Mouse (Mus musculus): ENCODE measurements around the gene Pex5l. TPM values are rescaled to one million over a fixed set of nuclear protein-coding genes. Genes with fewer than 3 reads are reported as not detected.

The Pex5l gene
- polyA plus RNA-seq, 1 experiment from 2014 or later = not detected

DNA sequence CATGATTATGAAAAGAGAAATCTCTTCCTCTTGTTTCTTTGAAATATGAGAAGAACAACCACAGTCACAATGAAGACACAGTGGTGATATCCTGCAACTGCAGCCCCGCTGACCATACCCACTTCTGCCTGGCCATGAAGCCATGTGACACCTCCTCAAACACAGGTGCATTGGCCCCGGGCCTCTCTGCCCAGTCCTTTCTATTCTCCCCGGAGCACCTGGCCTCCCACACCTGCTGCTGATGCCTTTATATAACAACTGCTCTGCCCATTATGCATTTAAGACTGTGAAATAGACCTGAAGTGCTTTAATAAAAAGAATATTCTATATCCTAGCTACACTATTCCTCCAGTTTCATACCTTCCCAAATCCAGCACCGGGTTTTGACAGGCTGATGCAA is 54.8 kb downstream of the Pex5l start:
- no peak for ATAC-seq
- 66% methylated on average over 4 of the region's 4 CpGs for WGBS (ENCODE audit: insufficient replicate concordance)
- H3K27ac ChIP-seq = no peak overlapping the region

GRCm38 (mm10) chr3:33082806-33083338 is 60.2 kb downstream of the Pex5l start:
- no peak for ATAC-seq
- Histone ChIP-seq H3K4me2 (no peak overlapping the region), H3K27me3 (replicated peaks) (no peaks in the 10 kb centered on the region), H3K4me1 (no peaks in the 10 kb centered on the region), H3K9me3 (replicated peaks) (no peaks in the 10 kb centered on the region), H3K27ac (no peak overlapping the region), H3K4me3 (no peak overlapping the region), H3K36me3 (no peaks in the 10 kb centered on the region), H3K9ac (no peak overlapping the region)
- WGBS (ENCODE audit: insufficient replicate concordance) = 31% methylated on average over 8 of the region's 8 CpGs

More for the DNA sequence above, 54.8 kb downstream of the Pex5l start:
- Histone ChIP-seq H3K4me3 (no peak overlapping the region), H3K9me3 (replicated peaks) (no peaks in the 10 kb centered on the region), H3K27me3 (replicated peaks) (no peaks in the 10 kb centered on the region), H3K4me1 (no peaks in the 10 kb centered on the region), H3K4me2 (no peak overlapping the region), H3K9ac (no peak overlapping the region), H3K36me3 (no peaks in the 10 kb centered on the region)

DNA sequence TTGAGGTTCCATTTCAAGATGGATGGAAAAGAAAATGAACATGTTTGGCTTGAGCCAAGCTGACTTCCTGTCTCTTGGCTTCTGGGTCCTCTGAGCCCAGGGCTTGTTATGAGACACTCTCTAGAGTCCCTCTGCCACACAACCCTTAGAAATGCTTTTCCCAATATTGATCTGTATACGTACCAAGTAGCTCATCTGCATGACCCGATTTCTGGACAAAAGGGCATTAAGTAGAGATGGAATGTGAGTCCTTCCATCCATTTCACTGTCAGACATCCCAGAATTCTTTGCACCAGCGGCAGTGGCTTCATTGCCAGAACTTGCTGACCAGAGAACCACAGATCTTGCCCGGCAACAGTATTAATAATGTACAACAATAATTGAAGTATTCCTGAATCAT is 61.3 kb downstream of the Pex5l start:
- Histone ChIP-seq H3K27ac (no peak overlapping the region), H3K9ac (no peak overlapping the region), H3K4me3 (no peak overlapping the region), H3K36me3 (no peaks in the 10 kb centered on the region), H3K9me3 (replicated peaks) (no peaks in the 10 kb centered on the region), H3K27me3 (replicated peaks) (no peaks in the 10 kb centered on the region), H3K4me2 (no peak overlapping the region), H3K4me1 (no peaks in the 10 kb centered on the region)
- ATAC-seq = no peak
- WGBS (ENCODE audit: insufficient replicate concordance) = 59% methylated on average over 4 of the region's 4 CpGs

GRCm38 (mm10) chr3:33079658-33080057 is 63.4 kb downstream of the Pex5l start:
- WGBS (ENCODE audit: insufficient replicate concordance) = 79% methylated on average over 1 of the region's 1 CpGs
- no peak for ATAC-seq
- H3K27ac ChIP-seq = no peak overlapping the region
- H3K4me3 ChIP-seq = no peak overlapping the region
- no peak overlapping the region for H3K9ac ChIP-seq
- H3K4me2 ChIP-seq = no peak overlapping the region
- H3K27me3 ChIP-seq (replicated peaks) = no peaks in the 10 kb centered on the region
- H3K9me3 ChIP-seq (replicated peaks) = no peaks in the 10 kb centered on the region
- no peaks in the 10 kb centered on the region for H3K36me3 ChIP-seq
- no peaks in the 10 kb centered on the region for H3K4me1 ChIP-seq

- H3K9ac ChIP-seq = no peak overlapping the region
- ATAC-seq = no peak
- no peaks in the 10 kb centered on the region for H3K4me1 ChIP-seq
- no peak overlapping the region for H3K4me3 ChIP-seq
- no peaks in the 10 kb centered on the region for H3K36me3 ChIP-seq
- no peak overlapping the region for H3K4me2 ChIP-seq
- no peak overlapping the region for H3K27ac ChIP-seq
- 61% methylated on average over 3 of the region's 3 CpGs for WGBS (ENCODE audit: insufficient replicate concordance)
- H3K9me3 ChIP-seq (replicated peaks) = no peaks in the 10 kb centered on the region
- no peaks in the 10 kb centered on the region for H3K27me3 ChIP-seq (replicated peaks)
These were observed 63.9 kb downstream of the Pex5l start for GRCm38 (mm10) chr3:33079171-33079570.

DNA sequence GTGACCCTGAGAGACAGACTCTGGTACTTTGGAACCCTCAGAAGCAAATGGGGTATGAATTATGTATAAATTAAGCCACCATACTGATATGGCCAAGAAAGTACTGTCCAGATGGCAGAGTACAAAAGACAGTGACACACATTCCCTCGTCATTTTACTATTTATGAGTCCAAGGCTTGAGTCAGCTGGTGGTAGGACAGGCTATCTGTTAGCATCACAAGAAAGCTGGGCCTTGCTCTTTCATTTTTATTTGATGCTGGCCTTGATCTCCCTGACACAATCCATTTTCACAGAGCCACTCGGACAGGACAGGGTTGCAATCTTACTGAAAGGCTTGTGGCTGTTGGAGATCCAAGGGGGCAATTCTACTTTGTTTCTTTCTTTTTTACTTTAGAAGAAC is 67.4 kb downstream of the Pex5l start:
- H3K9me3 ChIP-seq (replicated peaks) = no peaks in the 10 kb centered on the region
- no peak for ATAC-seq
- H3K27me3 ChIP-seq (replicated peaks) = no peaks in the 10 kb centered on the region
- no peak overlapping the region for H3K9ac ChIP-seq
- no peaks in the 10 kb centered on the region for H3K4me1 ChIP-seq
- H3K36me3 ChIP-seq = no peaks in the 10 kb centered on the region
- no peak overlapping the region for H3K4me2 ChIP-seq
- H3K27ac ChIP-seq = no peak overlapping the region
- WGBS (ENCODE audit: insufficient replicate concordance) = 55% methylated on average over 2 of the region's 2 CpGs
- H3K4me3 ChIP-seq = no peak overlapping the region

DNA sequence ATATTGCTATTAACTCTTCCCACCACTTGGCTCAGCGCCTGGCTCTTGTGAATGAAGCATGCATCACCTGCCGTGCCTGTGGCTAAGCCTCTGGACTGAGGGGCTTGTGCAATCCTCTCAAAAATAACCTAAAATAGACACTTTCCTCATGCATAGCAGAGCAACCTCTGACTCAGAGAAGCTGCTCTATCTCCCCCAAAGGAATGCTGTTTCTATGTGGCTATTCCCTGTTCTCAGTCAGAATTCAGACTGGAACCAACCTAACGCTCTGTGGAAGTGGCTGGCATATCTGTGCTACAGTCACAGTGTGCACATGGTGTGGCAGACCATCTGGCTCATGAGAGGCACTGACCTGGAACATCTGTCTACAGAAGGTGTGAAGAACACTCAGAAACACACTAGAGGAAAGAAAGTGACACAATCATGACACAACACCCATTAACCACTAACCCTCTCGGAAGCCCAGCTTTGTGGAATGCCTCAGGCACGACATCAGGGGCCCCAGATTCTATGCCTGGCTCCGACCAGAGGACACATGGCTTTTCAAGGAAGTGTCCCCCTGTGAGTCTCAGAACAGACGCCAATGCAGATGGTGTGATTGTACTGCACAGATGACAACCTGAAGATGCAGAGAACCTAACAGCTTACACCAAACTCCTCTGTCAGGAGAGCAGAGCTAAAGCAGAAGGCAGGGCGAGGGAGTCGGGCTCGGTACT is 68.6 kb downstream of the Pex5l start:
- Histone ChIP-seq H3K36me3 (no peaks in the 10 kb centered on the region), H3K9ac (no peak overlapping the region), H3K27ac (no peak overlapping the region), H3K27me3 (replicated peaks) (no peaks in the 10 kb centered on the region), H3K4me1 (no peaks in the 10 kb centered on the region), H3K4me2 (no peak overlapping the region), H3K9me3 (replicated peaks) (no peaks in the 10 kb centered on the region), H3K4me3 (no peak overlapping the region)
- ATAC-seq = no peak
- 56% methylated on average over 10 of the region's 10 CpGs for WGBS (ENCODE audit: insufficient replicate concordance)

DNA sequence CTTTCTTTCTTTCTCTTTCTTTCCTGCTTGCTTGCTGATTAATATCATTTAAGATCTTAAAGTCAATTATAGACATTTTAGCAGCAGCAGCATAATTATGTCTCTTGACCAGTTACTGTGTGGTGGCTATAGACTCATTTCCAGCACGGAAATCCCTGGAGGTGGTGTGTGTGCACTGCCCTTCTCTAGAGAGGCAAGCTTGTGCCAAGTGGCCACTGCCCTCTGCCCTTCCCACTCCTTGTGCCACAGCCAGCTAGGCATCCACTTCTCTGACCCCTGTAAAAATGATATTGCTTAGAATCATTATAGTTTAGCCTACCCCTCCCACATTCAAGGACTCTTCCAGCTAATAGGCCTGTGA is 69.2 kb downstream of the Pex5l start:
- no peak for ATAC-seq
- 72% methylated on average over 1 of the region's 1 CpGs for WGBS (ENCODE audit: insufficient replicate concordance)

DNA sequence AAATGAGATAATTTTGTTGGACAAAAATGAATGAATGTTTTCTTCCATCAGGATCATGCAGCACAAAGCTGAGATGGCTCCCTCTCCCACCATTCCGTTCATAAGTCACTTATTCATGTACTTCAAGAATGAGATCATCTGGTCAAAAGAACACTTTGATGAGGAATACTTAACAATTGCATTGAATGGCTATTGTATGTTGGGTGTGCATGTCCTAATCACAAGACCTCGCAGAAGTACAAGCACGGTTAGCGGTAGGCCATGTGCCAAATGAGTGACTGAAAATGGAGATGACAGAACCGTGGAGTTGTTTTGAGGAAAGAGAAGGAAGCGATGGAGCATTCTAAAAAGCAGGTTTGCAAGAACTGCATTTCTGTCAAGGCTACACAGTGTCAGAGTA is 72.3 kb downstream of the Pex5l start:
- no peaks in the 10 kb centered on the region for H3K27me3 ChIP-seq (replicated peaks)
- H3K27ac ChIP-seq = no peak overlapping the region
- ATAC-seq = no peak
- H3K9me3 ChIP-seq (replicated peaks) = no peaks in the 10 kb centered on the region
- H3K4me3 ChIP-seq = no peak overlapping the region
- H3K9ac ChIP-seq = no peak overlapping the region
- no peaks in the 10 kb centered on the region for H3K4me1 ChIP-seq
- 73% methylated on average over 6 of the region's 6 CpGs for WGBS (ENCODE audit: insufficient replicate concordance)
- no peaks in the 10 kb centered on the region for H3K36me3 ChIP-seq
- no peak overlapping the region for H3K4me2 ChIP-seq

More for the DNA sequence above, 69.2 kb downstream of the Pex5l start:
- Histone ChIP-seq H3K9ac (no peak overlapping the region), H3K27me3 (replicated peaks) (no peaks in the 10 kb centered on the region), H3K4me3 (no peak overlapping the region), H3K4me1 (no peaks in the 10 kb centered on the region), H3K36me3 (no peaks in the 10 kb centered on the region), H3K27ac (no peak overlapping the region), H3K9me3 (replicated peaks) (no peaks in the 10 kb centered on the region), H3K4me2 (no peak overlapping the region)

DNA sequence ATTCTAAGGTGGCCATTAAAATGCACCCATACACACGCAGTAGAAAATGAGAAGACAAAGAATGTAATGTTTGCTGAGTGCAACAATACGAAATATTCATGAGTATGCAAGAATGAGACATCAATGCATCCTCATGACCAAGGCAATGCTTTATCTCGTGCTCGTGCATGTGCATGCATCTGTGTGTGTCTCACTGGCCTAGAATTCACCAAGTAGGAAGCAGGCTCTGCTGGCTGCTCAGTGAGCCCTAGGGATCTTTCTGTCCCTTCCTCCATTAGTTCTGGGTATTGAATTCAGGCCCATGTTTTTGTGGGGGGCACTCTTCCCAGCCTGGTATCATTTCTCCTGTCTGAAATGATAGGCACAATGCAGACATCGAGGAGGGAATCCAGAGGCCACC is 74.9 kb downstream of the Pex5l start:
- Histone ChIP-seq H3K4me1 (no peaks in the 10 kb centered on the region), H3K27ac (no peak overlapping the region), H3K4me3 (no peak overlapping the region), H3K27me3 (replicated peaks) (no peaks in the 10 kb centered on the region), H3K4me2 (no peak overlapping the region), H3K9me3 (replicated peaks) (no peaks in the 10 kb centered on the region), H3K36me3 (no peaks in the 10 kb centered on the region), H3K9ac (no peak overlapping the region)
- no peak for ATAC-seq
- 63% methylated on average over 5 of the region's 5 CpGs for WGBS (ENCODE audit: insufficient replicate concordance)

DNA sequence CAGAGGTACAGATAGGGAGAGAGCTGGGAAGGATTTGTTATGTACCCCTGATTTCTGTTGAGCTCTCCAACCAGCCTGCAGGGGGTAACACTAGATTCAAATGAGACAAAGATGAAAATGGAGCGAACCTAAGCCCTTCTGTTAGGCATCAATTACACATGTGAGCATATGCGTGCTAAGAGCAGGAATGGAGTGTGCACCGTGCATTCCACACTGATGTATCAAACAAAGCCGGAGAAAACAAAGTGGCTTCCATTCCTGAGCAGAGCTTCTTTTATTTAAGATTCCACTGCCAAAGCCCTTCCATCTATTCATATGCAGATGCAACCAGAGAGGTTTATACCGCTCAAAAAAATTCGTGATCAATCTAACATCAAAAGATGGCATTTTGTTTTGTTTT is 79.5 kb downstream of the Pex5l start:
- Histone ChIP-seq H3K27me3 (replicated peaks) (no peaks in the 10 kb centered on the region), H3K4me3 (no peak overlapping the region), H3K9ac (no peak overlapping the region), H3K36me3 (no peaks in the 10 kb centered on the region), H3K4me2 (no peak overlapping the region), H3K9me3 (replicated peaks) (no peaks in the 10 kb centered on the region), H3K27ac (no peak overlapping the region), H3K4me1 (no peaks in the 10 kb centered on the region)
- WGBS (ENCODE audit: insufficient replicate concordance) = 46% methylated on average over 6 of the region's 6 CpGs
- no peak for ATAC-seq

- no peak overlapping the region for H3K27ac ChIP-seq
- 75% methylated on average over 2 of the region's 2 CpGs for WGBS (ENCODE audit: insufficient replicate concordance)
- no peak overlapping the region for H3K9ac ChIP-seq
- H3K36me3 ChIP-seq = no peaks in the 10 kb centered on the region
- H3K4me3 ChIP-seq = no peak overlapping the region
- ATAC-seq = no peak
- H3K9me3 ChIP-seq (replicated peaks) = no peaks in the 10 kb centered on the region
- H3K4me1 ChIP-seq = no peaks in the 10 kb centered on the region
- no peak overlapping the region for H3K4me2 ChIP-seq
- H3K27me3 ChIP-seq (replicated peaks) = no peaks in the 10 kb centered on the region
These were observed 81.6 kb downstream of the Pex5l start for GRCm38 (mm10) chr3:33061428-33061827.

- Histone ChIP-seq H3K9me3 (replicated peaks) (no peaks in the 10 kb centered on the region), H3K36me3 (no peaks in the 10 kb centered on the region), H3K4me2 (no peak overlapping the region), H3K27me3 (replicated peaks) (no peaks in the 10 kb centered on the region), H3K4me3 (no peak overlapping the region), H3K27ac (no peak overlapping the region), H3K4me1 (no peaks in the 10 kb centered on the region), H3K9ac (no peak overlapping the region)
- 65% methylated on average over 4 of the region's 4 CpGs for WGBS (ENCODE audit: insufficient replicate concordance)
- no peak for ATAC-seq
These were observed 82.0 kb downstream of the Pex5l start for GRCm38 (mm10) chr3:33061016-33061415.
